Mouse (Mus musculus) liver, adult 2 months (tissue): ENCODE measurements around the gene Hmcn2.

Experiments
- CTCF ChIP-seq: fragments of 200-500 bp; IDR thresholded peaks from 2 replicates; pipeline ENCODE4 v1.5.1; 2011; ENCODE audit warnings: low read depth, low read length, control low read depth
- POLR2A ChIP-seq: fragments of 200-500 bp; IDR thresholded peaks from 2 replicates; pipeline ENCODE4 v1.6.1; 2011; ENCODE audit warnings: low read length, control low read depth; ENCODE audit not compliant: insufficient read depth; ENCODE audit errors: extremely low read depth

DNA sequence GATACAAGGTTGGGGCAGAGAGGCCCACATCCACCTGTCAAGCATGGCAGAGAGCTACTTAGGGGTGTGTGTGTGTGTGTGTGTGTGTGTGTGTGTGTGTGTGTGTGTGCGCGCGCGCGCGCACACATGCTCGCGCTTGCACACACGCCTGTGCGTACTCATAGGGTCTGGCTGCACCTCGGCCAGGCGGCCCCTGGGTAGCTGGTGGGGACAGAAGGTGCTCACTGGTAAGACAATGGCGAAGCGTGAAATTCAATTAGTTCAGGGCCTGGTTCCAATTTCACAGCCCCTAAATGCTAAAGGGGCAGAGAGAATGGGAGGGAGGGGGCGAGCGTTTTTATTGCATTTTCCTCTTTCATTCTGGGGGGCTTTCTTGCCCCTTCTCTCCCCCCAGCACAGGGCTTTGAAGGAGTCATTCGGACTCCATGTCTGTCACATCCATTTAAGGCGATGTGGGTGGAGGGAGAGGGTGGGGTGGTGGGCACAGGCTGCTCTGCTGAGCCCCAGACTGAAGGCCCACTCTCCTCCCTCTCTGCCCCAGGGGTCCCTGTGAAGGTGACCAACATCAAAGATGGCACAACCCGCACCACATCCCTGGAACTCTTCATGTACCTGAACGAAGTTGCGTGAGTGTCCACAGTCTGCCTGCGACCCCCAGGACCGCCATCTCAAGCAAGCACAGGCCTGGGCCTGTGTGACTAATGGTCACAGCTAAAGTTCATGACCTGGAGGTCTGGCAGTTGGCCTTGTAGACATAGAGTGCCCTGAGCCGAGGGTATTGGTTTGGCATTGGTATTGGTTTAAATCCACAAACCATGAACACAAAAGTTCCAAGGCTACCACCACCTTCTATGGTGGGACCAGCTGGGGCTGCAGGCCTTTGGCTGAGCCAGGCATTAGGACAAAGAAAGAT is 186.3 kb downstream of the Hmcn2 start:
- TF ChIP-seq CTCF (no peak), POLR2A (no peak)
